Mouse (Mus musculus) 3134 (cell line): Measurements from ENCODE around the gene Appl2.

Experiments
- DNase-seq: peaks from one replicate; pipeline ENCODE4 v3.0.0-alpha.2; 2011; ENCODE audit warnings: low spot score; ENCODE audit not compliant: insufficient read length; ENCODE audit errors: extremely low read depth

Appl2 gene

DNA sequence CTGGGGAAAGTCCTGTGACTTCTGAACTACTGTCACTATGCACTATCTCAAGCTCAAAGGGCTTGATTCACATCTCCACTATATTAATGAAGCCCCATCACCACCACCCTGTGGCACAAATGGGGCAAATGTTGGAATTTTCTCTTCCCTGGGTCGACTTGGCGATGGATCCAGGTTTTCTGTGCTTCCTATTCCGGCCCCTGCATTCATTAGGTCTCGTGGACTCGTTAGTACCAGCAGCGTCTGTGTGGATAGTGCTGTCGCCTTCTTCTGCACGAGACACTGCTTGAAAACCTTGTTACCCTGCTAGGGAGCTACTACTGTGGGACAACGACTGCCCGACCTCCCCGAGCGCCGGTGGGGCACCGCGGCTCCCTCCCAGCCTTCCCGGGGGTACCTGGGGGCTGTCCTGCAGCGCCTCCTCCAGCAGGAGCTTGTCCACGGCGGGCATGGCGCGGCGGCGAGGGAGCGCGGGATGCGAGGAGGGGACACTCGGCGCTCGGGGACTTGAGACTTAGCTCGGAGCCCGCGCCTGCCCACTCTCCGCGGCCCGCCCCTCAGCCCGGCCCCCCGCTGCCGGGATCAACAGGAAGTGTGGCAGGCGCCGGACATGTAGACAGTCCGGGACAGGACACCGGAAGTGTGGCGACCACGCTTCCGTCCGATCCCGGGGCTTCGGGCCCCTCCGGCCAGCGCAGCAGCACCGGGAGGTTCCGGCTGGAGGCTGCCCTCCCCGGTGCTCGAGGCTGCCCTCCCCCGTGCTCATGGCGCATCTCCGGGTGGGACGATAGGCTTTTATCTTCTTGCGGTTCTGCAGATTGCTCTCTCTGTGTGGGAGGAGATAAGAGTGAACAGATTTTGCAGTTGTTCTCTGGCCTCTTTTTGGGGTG is at the start of gene Appl2:
TSS of gene Appl2 (minus strand) at position 608 of the 890 bp plus-strand sequence.
- DNase-seq, result peak; percentile 97

DNA sequence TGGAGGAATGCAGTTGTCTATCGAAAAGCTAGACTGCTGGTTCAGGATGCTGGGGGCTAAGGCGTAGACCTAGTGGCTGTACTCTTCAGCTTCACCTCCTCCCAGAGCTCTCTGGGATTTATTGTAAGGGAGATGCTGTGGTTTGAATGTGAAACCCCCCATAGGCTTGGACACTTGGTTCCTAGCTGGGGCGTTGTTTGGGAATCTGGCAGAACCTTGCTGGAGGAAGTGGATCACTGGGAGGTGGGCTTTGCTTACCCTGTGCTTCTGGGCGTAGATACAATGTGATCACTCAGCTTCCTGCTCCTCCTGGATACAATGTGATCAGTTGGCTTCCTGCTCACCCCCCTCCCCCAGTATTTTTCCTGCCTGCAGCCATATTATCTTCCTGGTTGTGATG is 47.7 kb upstream of the Appl2 start:
- no peak for DNase-seq

DNA sequence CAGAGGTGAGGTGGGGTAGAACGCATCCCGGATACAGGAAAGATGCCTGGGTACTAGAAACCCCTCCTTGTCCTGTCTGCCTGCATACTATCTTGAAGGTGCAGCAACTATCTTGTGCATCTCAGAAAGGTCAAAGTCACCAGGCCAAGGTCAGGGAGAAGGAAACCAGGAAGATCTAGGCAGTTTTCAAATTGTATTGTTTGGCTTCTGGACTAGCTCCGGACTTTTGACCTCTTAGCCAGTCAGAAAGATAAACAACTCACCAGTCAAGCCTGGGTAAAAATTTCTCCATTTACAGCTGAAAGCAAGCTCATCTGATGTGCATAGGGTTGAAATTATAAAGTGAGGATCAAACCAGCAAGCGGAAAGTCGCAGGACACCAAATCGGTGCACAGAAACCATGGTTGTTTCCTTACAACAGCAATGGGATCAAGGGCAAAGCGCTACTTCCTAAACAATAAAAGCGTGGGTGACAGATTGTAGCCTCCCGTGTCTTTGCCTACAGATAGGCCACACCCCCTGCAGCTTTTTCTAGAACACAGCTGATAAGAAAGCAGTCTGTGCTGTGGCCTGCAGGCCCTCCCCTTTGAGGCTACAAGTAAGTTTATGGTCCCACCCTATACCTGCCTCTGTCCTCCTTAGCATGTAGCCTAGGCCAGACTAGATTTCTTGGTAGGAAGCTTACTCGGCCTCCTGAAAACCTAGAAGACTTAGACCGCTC is 43.8 kb upstream of the Appl2 start:
- DNase-seq, result no peak

DNA sequence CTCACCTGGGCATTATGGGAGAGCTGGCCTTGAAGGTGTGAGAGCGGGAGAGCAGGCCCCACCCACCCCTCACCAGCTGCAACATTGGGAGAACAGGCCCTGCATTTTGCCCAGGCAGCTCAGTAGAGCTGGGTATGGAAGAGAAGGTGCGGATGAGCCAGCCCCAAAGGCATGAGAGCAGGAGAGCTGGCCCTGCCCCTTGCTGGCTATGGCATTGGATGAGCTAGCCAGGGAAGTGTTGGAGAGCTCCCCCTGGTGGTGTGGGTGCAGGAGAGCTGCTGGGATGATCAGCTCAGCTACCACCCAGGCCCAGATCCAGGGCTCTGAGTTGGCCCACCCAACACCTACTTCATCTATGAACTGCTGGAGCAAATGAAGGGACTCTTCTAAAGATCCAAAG is 39.7 kb upstream of the Appl2 start:
- no peak for DNase-seq

DNA sequence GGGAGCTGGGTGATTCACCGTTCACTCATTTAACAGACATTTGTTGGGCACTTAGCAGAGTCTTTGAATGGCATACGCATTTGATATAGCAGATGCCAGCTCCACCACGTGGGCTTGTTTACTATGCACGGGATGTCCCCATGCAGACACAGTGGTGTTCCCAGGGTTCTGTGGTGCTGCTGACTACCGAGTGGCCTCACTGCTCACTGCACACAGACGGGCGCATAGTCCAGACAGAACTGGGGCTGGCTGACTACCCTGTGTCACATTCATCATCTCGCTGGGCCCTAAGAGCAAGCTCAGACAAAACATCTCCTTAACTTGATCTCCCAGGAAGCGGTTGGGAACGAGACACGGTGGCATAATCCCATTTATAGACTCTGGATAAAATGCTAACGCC is 32.8 kb upstream of the Appl2 start:
- DNase-seq, result no peak

DNA sequence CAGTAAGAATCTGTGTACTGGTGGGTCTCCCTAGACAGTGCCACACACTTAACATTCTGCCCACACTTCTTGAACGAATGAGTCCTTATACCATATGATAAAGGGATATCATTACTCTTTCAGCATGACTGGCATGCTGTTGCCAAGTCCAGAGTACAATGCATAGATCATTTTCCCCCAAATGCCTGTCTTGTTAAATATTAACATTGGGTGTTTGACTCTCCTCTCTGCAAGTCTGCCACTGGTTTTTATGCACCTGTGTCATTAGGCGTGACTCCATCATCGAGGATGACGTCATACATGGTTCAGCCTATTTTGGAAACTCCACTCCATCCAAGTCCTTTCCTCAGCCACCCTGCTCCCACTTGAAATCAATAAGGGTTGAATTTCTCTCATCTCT is 18.0 kb upstream of the Appl2 start:
- no peak for DNase-seq

DNA sequence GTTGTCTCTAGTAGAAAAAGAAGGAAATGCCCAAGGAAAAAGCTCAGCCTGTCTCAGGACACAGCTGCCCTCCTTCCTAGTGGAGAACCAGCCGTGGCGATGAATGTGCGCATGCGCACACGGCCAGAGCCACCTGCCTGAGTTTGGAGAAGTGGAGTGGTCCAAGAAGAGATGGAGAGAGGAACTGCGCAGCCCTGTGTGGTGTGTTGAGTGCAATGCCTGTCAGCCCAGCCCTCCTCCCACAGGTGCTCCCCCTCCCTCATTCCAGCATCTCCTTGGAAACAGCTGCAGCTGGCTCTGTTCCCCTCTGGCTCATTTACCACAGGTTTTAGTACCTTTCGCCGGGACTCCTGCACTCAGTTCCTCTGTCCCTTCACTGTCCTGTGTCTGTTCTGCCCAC is 13.4 kb upstream of the Appl2 start:
- DNase-seq, result no peak

DNA sequence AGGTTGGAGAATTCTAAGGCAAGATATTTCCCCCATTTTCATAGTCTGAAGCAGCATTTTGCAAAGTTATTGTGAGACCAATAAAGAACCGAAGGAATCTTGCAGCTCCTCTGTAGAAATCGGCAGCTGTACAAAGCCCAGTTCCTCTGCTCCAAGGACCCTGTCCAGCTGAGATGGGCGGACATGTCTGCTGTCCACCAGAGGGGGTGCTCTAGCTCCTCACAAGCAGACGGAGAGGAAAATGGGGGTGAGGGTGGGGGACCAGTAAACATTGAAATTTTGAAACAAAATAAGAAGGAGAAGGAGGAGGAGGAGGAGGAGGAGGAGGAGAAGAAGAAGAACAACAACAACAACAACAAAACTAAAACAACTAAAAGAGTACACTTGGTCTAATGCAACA is 12.1 kb upstream of the Appl2 start:
- no peak for DNase-seq

DNA sequence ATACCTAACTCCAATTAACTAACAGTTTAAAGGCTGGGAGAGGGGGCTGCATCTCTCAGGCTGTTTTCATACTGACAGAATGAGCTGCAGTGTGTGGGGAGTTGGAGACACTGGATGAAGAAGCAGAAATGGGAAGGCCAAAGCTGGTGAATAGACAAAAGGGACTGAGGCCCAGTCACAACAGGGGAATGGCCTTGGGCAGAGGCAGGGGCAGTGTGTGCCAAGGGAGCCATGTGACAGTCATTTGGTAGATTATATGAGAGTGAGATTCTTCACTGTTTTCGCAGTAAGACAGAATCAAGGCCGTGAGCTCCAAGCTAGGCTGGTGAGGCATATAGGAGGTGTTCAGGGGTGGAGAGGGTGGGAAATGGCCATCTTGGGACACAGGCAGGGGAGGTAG is 6.1 kb upstream of the Appl2 start:
- no peak for DNase-seq

DNA sequence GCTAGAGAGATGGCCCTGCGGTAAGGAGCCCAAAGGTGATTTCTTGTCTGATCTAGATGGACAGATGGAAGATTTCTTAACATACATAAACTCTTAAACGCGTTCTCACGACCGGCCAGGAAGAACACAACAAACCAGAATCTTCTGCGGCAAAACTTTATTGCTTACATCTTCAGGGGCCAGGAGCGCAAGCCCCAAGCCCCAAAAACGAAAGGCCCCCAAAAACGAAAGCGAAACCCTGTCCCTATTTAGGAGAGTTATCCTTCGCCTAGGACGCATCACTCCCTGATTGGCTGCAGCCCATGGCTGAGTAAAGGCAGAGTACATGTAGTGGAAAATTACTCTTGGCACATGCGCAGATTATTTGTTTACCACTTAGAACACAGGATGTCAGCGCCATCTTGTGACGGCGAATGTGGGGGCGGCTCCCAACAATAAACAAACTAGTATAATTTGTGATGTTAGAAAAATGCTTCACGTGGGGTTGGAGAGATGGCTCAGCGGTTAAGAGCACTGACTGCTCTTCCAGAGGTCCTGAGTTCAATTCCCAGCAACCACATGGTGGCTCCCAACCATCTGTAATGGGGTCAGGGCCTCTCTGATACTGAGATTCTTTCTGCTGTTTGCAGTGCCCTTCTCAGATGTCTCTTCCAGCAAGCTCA is 3.8 kb upstream of the Appl2 start:
- DNase-seq, result peak; percentile 43

DNA sequence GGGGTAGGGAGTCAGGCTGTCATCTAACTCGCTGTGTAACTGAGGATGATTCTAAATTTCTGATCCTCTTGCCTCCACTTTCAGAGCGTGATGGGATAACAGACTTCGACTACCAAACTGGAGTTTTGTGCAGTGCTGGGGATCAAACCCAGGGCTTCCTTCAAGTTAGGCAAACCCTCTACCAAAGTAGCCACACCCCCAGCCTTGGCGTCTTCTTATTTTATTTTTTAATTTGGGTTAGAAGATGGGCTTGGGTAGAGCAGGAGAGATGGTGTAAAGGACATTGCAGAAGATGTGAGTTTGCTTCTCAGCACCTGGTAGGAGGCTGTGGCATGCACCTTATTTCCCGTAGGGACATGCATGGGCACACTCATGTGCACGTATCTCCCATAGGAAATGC is 499 bp upstream of the Appl2 start:
- DNase-seq, result no peak

DNA sequence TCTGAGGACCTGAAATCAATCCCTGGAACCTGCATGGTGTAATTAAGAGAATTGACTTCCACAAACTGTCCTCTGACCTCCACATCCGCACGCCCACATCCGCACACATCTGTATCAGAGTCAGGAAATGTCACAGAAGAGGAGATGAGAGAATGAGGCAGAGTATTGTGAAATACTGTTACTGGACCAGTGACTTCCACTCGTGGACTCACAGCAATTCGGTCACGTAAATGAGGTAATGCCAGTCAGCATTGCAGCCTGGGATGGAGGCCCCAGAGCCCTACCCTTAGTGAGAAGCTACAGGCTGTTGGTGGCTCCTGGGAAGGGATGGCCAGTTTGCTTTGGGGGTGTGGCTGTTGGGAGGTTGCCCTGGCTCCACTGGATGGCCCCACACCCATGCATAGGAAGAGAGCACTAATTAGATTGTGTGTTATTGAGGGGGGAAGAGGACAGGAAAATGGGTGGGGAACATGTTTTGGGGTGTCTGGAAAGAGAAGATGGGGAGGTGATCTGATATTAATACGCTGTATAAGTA is 2.1 kb downstream of the Appl2 start:
- no peak for DNase-seq

DNA sequence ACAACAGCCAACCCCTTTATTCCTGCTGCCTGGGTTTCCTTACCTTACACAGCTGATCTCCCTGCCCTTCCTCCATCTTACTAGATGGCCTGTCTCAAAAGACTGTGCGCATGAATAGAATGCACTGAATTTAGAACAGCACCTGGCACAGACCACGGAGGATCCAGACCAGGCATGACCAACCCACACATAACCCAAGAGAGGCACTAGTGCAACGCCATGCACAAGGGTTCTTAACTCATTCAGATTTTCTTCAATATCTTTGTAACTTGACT is 2.9 kb downstream of the Appl2 start:
- no peak for DNase-seq

DNA sequence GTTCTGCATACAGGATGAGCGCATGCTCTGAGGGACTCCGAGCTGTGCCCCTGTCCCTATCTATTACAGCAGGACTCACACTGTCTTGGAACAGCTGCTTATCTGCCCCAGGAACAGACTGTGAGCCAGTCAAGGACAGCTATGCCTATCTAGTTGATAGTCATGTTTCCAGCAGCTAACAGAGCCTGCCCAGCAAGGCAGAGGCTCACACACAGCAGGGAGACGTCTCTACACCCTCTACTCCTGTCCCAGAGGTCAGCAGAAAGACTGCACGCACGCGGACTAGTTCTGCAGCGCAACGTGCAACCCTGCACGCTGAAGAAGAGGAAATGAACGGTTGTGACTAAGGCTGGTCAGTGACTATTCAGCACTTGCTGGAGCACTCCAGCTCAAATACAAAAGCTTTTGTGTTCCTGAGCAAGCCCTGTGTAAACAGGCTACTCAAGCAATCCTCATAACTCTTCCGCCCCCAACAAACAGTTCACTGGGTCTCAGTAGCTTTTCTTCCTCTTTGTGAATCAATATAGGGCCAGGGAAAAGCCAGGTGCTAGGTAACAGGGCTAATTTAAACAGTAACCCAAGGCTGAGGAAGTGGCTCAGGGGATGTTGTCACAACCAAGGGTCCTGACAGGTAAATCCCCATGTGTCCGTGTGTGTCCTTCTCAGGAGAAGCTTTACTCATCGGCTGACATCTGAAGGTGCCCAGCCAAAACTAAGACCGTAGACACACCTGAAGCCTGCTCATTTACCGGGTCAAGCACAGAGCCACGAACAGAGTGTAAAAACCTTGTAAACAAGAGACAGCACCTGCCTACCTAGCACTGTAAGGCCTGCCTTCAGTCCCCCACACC is 3.4 kb downstream of the Appl2 start:
- no peak for DNase-seq

DNA sequence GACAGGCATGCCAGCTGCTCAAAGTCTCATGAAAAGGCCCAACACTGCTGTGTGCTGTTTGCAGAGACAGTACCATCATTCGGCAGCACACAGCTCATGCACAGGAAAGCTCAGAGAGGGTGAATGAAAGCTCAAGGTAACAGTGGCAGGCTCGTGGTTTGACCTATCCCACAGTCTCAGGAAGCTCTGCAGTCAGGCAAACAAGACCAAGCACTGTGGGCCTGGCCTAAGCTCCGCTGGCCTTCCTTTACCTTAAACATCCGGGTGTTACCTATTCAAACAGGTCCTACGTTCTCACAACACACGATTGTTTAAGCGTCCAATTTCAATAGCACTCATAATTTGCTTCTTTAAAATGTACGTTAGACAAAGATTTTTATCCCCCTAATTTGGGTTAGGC is 4.4 kb downstream of the Appl2 start:
- DNase-seq, result no peak

DNA sequence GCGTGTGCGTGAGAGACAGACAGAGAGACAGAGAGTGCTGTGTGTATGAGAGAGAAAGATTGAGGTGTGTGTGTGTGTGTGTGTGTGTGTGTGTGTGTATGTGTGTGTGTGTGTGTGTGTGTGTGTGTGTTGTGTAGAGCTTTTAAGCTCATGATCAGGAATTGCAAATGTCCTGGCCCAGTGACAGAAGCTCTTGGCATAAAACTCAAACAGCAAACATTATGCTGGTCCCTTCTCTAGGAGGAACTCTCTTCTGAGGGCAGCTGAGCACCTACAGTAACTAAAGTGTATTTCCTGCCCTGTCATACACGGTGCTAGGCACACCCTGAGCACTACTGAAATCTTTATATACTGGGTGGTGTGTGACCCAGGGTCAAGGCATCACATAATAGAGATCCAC is 6.9 kb downstream of the Appl2 start:
- no peak for DNase-seq

DNA sequence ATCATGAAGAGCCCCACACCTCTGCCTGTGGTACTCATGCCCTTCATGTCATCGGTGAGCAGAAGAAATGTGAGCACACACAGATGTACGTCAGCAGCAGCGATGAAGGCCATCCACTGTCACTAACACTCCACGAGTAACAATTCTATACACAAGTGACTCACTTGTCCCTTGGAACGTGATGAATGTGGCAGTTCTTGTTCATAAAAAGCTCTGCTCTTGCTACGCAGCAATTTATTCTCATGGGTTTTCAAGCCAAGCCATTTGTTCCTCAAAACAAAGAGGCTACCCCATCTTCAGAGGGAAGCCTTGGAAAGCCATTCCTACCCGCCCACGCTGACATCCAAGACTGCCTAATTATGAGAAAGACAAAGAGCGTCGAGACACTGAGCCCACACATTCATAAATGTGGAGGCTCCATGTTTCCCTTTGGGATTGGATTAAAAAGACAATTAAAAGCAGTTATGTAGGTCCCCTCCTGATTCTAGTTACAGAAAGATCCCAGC is 8.6 kb downstream of the Appl2 start:
- DNase-seq, result no peak

DNA sequence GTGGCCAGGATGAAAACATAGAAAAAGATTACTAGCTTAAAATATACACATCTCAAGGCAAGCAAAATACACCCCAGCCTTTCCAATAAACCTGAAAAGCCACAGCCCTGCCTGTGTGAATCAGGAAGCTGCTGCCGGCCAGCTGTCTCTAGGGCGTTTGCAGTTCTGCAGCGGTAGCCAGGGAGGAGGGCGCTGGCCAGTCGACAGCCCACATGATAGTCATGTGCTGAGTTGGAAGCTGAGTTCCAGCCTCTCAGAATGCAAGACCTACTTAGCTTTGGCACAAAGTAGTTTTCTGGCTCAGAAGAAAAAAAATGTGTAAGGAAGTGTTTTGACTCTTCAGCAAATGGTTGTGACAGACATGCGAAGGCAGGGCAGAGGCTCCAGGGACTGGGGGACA is 11.2 kb downstream of the Appl2 start:
- peak; percentile 82 for DNase-seq

DNA sequence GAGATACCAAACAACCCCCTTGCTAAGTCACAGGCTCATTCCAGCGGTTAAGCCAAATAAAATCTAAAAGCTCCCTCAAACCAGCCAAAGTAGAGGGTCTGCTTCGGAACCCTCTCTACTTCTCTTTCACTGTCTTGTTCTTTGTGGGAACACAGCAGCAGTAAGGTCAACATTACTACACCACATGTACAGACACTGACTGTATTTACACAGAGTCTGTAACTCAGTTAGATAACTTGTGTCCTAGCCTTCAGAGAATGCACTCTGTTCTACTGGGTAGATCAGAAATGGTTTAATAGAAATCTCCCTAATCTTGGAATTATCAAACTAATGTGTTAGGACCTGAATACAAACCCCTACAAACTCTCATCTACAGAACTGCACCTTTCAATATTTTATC is 12.3 kb downstream of the Appl2 start:
- no peak for DNase-seq

DNA sequence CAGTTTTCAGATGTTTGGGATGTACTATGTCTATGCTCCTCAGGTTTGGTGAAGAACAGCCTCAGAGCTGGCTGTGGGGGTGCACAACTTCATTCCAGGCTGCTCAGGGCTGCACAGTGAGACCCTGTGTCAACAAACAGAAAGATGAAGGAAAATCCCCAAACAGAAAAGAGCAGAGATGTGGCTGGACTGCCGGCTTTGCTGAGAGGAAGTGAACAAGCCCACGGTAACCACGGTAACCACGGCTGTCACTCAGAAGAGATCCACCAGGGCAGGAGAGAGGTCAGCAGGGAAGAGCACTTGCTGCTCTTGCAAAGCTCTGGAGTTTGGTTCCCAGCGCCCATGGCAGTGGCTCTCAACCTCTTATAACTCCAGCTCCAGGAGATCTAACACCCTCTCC is 14.1 kb downstream of the Appl2 start:
- peak; percentile 35 for DNase-seq
